Mouse (Mus musculus): Measurements from ENCODE around the gene Cxcr3. TPM values are rescaled to one million over a fixed set of nuclear protein-coding genes. Genes with fewer than 3 reads are reported as not detected.

The Cxcr3 gene
- polyA plus RNA-seq, 1 experiment from 2014 or later = 0.09 TPM

Other genes starting within 250 kb of the Cxcr3 start
- gene Taf1, start 201.5 kb downstream of the Cxcr3 start, polyA plus RNA-seq (2016; fragmentation: Nextera tagmentation; extraction: Ambion mirVana) = 12.5 TPM in 2 replicates
- 119 and 127 TPM in 2 replicates for gene Ogt, start 94.2 kb downstream of the Cxcr3 start, polyA plus RNA-seq (2016; fragmentation: Nextera tagmentation; extraction: Ambion mirVana)
- 0.41 and 0.56 TPM in 2 replicates for gene Gm4779, start 60.2 kb upstream of the Cxcr3 start, polyA plus RNA-seq (2016; fragmentation: Nextera tagmentation; extraction: Ambion mirVana)
- 0.10 and 0.20 TPM in 2 replicates for gene 8030474K03Rik, start 60.4 kb upstream of the Cxcr3 start, polyA plus RNA-seq (2016; fragmentation: Nextera tagmentation; extraction: Ambion mirVana)
- gene Nhsl2, start 115.1 kb upstream of the Cxcr3 start, polyA plus RNA-seq (2016; fragmentation: Nextera tagmentation; extraction: Ambion mirVana) = 23.6 and 25.5 TPM in 2 replicates

Measured in heart, embryonic 12.5 days (tissue).